Mouse (Mus musculus) adrenal gland, adult (tissue): ENCODE results near the gene Myo10.

Experiments used
- DNase-seq, 2 experiments: peaks; one replicate each; pipeline ENCODE4 v3.0.0; 2022 to 2023; ENCODE audit warnings: low spot score in 1 of 2; ENCODE audit not compliant: inconsistent age in 2 of 2

Gene Myo10

GRCm38 (mm10) chr15:25622200-25622866 lies at the start of gene Myo10:
Gene Myo10, plus strand, starts transcription at chr15:25622525.
- DNase-seq, result peak; percentile 100

GRCm38 (mm10) chr15:25573113-25573512 lies 49.2 kb upstream of the Myo10 start:
- DNase-seq, result peak in 1 of 2 experiments; percentile 47

- DNase-seq, result no peak
Measured at GRCm38 (mm10) chr15:25573876-25574601, 48.3 kb upstream of the Myo10 start.

DNA sequence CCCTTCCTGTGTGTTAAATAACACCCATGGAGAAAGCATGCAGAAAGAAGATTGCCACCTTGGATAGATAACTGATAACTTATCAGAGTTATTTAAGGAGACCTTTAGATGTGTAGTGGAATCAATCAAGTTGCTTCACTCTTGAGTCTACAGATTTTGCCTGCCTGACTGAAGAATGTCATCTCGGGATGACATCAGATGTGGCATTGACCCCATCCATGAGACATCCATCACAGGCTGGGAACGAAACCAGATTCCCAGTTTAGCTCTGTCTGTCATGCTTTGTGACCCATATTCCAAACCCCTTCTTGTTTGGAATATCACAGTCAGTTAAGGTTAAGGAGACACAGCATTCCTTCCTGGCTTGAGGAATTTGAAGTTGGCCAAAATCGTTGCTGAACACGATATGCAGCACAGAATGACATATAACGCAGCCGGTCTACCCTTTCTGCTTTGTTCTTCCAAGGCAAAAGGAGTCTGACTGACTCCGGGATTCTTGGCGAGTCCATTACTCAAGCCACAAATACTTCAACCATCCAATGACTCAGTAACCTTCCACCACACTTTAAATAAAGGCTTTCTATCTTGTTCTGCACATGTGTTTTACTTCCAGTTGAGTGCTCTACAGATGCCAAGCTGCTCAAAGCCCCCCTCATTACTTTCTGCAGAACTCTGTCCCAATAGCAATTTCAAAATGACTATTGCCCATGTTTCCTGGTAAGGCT lies 44.8 kb upstream of the Myo10 start:
- DNase-seq, result peak; percentile 83 to 94

DNA sequence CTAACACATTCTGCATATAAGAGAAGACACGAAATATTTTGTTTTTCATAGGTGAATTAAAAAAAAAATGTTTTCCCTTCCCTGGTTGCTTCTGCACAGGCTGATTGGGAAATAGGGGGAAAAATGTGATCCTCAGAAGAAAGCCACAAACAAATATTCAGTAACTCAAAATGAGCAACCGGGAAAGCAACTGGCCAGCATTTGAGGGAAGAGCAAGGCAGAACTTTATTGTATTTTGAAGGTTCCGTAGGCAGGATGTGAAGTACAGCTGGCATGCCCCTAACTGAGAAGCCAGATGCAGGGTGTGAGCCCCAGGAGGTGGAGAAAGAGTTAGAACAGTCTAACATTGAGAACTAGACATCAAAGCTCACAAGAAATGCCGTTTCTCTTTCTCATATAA lies 44.0 kb upstream of the Myo10 start:
- no peak for DNase-seq

DNA sequence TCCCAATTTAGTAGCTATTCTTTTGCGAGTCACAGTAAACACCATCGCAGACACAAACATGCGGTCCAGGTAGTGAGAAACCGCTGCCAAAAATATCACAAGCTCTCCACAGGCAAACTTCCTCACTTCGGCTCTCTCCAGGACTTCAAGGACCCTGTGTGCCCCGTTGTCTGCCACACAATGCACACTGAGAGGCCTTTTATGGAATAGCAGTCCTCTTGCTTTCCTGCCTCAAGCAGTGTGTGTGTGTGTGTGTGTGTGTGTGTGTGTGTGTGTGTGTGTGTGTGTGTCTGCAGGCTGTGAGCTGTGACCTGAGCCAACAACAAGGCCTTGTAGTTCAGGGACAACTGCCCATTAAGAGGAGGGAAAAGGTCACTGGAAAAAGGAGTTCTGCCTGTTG lies 41.6 kb upstream of the Myo10 start:
- DNase-seq, result peak; percentile 78 to 92

DNA sequence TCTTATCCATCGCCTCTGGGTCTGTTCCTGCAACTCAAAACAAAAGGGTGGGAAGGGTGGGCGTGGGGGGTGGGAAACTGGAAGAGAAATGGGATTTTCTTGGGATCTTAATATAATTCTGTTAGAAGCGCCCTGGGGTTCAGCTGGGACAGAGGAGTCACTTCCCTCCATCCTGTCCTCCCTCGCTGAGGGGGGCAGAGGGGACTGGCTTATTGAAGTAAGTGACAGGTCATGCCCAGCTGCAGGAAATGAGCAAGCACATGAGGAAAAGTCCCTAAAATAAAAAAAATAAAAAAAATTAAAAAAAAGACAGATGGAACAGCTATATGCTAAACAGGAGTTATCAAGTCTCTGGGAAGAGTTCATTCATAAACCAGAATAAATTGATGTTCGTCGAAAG lies 40.3 kb upstream of the Myo10 start:
- DNase-seq, result no peak

GRCm38 (mm10) chr15:25583361-25583760 lies 39.0 kb upstream of the Myo10 start:
- DNase-seq, result no peak

- DNase-seq, result peak; percentile 48 to 80
Measured at GRCm38 (mm10) chr15:25586828-25587227, 35.5 kb upstream of the Myo10 start.

DNA sequence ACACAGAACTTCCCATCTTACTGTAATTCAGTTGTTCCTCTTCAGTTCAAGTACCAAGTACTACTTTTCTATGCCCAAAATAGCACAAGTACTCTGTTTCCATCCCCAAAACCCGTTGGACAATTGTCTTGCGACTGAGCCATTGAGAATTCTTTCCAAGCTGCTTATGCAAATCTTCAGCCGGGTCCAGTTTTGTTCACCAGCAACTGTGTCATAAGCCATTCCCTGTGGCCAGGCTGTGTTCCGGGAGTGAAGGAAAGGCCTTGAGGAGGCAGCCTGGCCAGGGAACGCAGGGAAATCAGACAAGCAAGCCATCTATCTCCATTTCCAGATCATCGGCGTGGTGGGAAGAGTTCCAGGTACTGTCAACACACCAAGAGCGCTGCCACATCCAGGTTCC lies 34.4 kb upstream of the Myo10 start:
- peak; percentile 38 to 64 for DNase-seq

GRCm38 (mm10) chr15:25589318-25589902 lies 32.9 kb upstream of the Myo10 start:
- DNase-seq, result no peak

- peak; percentile 88 to 94 for DNase-seq
Measured at GRCm38 (mm10) chr15:25589916-25590315, 32.4 kb upstream of the Myo10 start.

- DNase-seq, result peak in 1 of 2 experiments; percentile 34
Measured at GRCm38 (mm10) chr15:25590891-25591290, 31.4 kb upstream of the Myo10 start.

- no peak for DNase-seq
Measured at GRCm38 (mm10) chr15:25591964-25592363, 30.4 kb upstream of the Myo10 start.

- DNase-seq, result no peak
Measured at GRCm38 (mm10) chr15:25593469-25594150, 28.7 kb upstream of the Myo10 start.

GRCm38 (mm10) chr15:25598313-25598712 lies 24.0 kb upstream of the Myo10 start:
- peak in 1 of 2 experiments; percentile 78 for DNase-seq

- no peak for DNase-seq
Measured at GRCm38 (mm10) chr15:25602306-25602705, 20.0 kb upstream of the Myo10 start.

DNA sequence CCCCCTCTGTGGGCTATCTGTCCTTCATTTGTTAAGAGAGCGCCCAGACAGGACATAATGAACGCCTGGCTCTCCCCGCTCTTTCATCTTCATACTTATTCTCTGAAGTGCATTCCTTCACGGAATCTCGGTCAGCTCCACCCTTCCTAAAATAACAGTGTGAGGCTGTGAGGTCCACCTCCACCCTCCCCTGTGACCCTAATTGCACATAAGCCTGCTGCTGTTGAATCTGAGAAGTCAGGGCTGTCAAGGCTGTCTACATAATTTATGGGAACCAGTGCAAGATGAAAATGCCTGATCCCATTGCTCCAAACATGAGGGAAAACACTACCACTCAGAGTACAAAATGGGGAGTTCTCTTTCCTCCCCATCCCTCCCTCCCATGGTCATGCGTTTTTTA lies 19.0 kb upstream of the Myo10 start:
- no peak for DNase-seq

DNA sequence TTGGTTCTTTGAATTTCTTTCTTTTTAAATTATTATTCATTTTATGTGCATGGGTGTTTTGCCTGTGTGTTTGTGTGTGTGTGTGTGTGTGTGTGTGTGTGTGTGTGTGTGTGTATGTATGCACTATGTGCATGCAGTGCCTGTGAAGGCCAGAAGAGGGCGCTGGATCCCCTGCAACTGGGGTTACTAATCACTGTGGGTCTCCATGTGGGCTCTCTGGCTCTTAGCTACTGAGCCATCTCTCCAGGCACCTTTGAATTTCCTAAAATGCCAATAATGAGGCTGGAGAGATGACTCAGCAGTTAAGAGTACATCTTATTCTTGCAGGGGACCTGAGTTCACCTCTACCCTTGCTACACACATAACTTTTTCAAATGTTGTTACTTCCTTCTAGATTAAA lies 18.1 kb upstream of the Myo10 start:
- DNase-seq, result no peak

DNA sequence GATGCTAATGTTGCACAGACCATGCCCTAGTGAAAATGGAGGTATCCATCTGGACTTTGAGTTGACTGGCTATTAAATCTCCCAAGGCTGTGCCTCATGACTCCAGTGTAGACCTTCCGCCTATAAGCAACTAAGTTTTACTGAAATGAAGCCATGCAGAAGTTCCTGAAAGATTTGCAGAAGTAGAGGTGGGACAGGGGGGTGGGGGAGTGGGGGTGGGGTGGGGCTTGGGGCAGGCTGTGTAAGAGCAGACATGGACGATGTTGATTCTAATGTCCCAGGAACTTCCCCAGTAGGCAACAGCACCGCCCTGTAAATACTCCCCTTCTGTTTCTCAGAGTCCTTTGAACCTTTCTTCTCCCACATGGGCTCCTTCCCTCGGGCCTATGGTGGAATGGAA lies 16.9 kb upstream of the Myo10 start:
- DNase-seq, result no peak

- DNase-seq, result no peak
Measured at GRCm38 (mm10) chr15:25608742-25609141, 13.6 kb upstream of the Myo10 start.
